Mouse (Mus musculus) CH12.LX (cell line): ENCODE data around the gene Tigd2.

Experiments
- MAX ChIP-seq: IDR thresholded peaks from 2 replicates; pipeline ENCODE4 v1.6.1; 2011; ENCODE audit warnings: low read length, improper control_type of control experiment
- POLR2A ChIP-seq: IDR thresholded peaks from 2 replicates; pipeline ENCODE4 v1.6.1; 2011; ENCODE audit warnings: low read depth, mild to moderate bottlenecking, improper control_type of control experiment, low read length
- ZNF384 ChIP-seq: IDR thresholded peaks from 2 replicates; pipeline ENCODE4 v1.6.1; 2012; ENCODE audit warnings: low read depth, low read length, improper control_type of control experiment, inconsistent platforms

- TF ChIP-seq ZNF384 (no peak), MAX (no peak), POLR2A (no peak)
Measured at GRCm38 (mm10) chr6:59198356-59198755, 10.3 kb upstream of the Tigd2 start.
